Mouse (Mus musculus): Measurements from ENCODE around the gene Ggcx.

Gene Ggcx

GRCm38 (mm10) chr6:72388266-72388665 is 25.8 kb upstream of the Ggcx start:
- DNase-seq (ENCODE audit: low spot score): no peak

- no peak for DNase-seq (ENCODE audit: low spot score)
Observed at GRCm38 (mm10) chr6:72388791-72389329, 25.2 kb upstream of the Ggcx start.

DNA sequence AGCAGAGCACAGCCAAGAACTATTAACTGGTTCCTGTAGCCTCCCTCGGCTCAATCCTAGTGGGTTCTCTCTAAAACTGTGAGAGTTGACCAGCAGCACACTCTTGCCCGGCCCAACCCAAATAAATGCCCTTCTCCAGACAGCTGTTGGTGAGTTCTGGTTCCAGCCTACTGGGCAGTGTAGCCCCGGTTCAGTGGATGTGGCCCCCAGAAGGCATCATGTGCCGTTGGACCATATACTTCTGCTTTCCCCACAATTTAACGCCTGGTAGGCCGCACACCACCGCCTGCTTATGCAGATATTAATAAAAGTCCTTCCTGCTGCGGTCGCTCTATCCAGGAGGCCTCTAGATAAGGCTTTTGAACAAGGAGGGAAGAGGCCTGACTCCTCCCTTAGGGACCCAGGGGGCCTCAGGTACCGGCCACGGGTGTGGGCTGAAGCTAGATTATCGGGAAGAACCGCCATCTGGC is 24.6 kb upstream of the Ggcx start:
- no peak for DNase-seq (ENCODE audit: low spot score)

- peak; percentile 21 for DNase-seq (ENCODE audit: low spot score)
Observed at GRCm38 (mm10) chr6:72389941-72390771, 24.0 kb upstream of the Ggcx start, which contains the start of gene Vamp8. TSS of gene Vamp8 (minus strand) at chr6:72390703.

DNA sequence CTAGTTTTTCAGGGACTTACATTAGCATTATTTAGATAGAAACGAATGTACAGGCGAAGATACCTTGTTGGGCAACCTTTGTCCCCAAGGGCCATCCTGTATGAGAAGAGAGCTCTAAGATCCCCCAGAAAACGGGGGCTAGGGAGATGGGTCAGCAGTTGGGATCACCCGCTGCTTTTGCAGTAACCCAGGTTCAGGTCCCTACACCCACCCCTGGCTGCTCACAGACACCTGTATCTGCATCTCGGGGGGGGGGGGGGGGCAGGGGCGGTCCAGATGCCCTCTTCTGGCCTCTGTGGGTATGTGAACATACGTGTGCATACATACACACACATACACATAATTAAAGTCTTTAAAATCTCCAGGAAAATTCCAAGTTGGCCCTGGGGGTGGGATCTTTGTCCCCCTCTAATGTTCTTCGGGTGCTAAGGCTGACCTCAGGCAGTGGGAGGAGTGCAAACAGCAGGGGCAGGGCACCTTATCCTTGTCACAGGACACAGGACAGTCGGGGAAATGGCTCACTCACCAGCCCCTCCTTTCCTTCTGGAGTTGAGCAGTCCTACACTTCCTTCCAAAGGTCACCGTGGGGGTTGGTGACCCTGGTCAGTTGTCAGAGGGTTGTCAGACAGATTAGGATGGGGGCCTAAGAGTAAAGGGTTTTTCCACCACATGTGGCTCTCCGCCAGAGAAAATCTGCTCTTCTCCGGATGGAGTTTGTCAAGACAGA is 23.1 kb upstream of the Ggcx start:
- DNase-seq (ENCODE audit: low spot score): no peak

DNA sequence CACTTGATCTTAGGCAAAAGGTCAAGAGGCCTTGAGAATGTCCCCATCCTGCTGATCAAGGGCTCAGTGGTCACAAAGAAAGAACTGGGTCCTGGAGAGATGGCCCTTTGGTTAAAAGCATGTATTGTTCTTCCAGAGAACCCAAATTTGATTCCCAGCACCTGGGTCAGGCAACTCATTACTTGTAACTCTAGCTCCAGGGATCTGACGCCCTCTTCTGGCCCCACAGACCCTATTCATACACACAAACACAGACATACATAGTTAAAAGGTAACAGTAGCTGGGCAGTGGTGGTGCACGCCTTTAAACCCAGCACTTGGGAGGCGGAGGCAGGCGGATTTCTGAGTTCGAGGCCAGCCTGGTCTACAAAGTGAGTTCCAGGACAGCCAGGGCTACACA is 21.8 kb upstream of the Ggcx start:
- DNase-seq (ENCODE audit: low spot score): no peak

DNA sequence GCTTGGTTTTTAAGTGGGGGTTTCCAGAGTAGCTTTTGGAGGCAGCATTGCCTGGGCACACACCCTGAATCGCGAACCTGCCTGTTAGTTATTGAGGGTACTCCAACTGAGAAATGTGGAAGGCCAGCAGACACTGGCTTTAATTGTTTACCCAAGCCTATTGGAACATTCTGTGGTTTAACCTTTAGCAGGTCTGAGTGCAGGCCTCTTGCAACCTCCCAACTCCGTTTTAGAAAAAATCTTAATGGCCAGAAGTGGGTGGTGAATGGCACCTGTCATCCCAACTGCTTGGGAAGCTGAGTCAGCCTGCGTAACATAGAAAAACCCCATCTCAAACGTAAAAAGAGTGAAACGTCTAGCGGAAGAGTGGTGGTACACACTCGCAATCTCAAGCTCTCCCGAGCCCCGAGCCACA is 17.3 kb upstream of the Ggcx start:
- DNase-seq (ENCODE audit: low spot score): no peak

DNA sequence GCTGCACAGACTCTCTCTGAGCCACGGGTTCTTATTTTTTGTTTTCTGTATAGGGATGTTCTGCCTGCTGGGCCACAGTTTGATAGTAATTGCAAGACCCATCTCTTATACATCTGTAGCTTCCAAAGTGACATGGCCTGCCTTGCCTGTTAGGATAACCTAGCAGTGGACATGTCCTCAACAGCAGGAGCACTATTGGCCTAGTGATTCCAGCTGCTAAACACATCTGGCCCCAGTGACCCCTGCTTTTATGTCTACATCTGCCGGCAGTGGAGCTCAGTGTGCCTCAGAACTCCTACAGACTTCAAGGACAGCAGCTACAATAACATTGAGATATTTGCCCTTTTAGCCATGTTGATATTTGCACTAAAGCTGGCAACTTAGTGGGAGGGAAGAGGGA is 14.1 kb upstream of the Ggcx start:
- no peak for DNase-seq (ENCODE audit: low spot score)

- peak; percentile 51 for DNase-seq (ENCODE audit: low spot score)
Observed at GRCm38 (mm10) chr6:72401875-72402274, 12.2 kb upstream of the Ggcx start.

DNA sequence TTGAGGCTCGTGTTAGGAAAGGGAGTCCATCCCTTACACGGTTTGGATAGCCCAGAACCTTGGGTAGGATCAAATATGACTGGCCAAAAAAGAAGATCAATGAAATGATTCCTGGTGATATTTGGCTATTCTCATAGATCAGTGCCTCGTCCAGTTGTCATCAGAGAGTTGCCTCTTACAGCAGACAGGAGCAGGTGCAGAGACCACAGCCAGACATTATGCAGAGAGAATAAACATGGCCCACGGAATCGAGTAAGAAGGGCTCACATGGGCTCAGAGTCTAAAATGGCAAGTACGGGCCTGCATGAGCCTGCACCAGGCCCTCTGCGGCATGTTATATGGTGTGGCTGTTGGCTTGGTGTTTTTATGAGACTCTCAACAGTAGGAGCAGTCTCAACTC is 8.8 kb upstream of the Ggcx start:
- DNase-seq (ENCODE audit: low spot score): no peak

DNA sequence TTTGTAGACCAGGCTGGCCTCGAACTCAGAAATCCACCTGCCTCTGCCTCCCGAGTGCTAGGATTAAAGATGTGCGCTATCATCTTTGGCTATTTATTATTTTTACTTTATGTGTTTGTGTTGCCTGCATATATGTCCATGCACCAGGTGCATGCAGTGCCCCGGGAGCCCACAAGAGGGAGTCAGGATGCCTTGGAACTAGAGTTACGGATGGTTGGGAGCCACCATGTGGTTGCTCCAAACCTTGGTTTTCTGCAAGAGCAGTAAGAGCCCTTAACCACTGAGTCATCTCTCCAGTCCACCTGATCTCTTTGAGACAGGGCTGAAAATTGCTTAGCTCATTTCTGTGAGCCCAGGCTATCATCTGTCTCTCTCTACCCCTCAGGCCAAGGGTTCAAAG is 7.0 kb upstream of the Ggcx start:
- DNase-seq (ENCODE audit: low spot score): peak; percentile 93

DNA sequence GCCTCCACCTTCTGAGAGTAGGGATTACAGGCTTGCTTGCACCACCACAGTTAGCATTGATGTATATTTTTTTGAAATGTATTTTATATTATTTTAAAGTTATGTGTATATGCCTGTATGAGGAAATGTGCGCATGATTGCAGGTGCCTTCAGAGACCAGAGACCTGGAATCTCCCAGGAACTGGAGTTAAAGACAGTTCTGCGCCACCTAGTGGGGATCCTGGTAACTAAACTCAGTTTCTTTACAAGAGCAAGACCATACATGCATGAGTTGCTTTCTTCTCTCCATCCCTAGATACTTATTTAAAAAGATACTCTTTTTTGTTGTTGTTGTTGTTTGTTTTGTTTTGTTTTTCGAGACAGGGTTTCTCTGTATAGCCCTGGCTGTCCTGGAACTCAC is 4.5 kb upstream of the Ggcx start:
- peak; percentile 73 for DNase-seq (ENCODE audit: low spot score)

- no peak for DNase-seq (ENCODE audit: low spot score)
Observed at GRCm38 (mm10) chr6:72410003-72410402, 4.1 kb upstream of the Ggcx start.

DNA sequence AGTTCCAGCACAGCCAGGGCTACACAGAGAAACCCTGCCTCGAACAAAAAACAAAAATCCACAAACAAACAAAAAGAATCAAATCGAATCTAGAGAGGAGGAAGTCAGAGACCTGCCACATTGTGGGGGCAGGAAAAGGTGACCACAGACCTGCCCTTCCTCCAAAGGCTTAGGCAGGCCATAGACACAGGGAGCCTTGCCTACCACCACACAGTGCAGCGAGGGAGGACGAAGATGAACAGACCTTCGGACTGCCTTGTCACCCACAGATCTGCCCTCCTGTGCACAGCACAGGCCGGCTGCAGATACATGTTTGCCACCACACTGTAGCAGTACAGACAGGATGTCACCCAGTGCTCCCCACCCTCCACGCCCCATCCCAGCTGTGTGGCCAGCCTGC is 3.6 kb upstream of the Ggcx start:
- no peak for DNase-seq (ENCODE audit: low spot score)

DNA sequence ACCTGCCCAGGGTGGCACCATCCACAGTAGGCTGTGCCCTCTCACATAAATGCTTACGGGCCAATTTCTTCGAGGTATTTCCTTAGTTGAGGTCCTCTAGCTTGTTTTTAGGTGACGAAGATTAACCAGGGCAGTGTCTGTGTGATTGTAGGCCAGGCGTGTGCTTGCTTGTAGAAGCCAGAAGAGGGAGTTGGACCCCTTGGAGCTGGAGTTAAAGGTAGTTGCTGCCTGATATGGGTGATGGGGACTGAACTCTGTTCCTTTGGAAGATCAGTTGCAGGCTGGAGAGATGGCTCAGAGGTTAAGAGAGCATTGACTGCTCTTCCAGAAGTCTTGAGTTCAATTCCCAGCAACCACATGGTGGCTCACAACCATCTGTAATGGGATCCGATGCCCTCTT is 1.1 kb downstream of the Ggcx start:
- peak; percentile 15 for DNase-seq (ENCODE audit: low spot score)

DNA sequence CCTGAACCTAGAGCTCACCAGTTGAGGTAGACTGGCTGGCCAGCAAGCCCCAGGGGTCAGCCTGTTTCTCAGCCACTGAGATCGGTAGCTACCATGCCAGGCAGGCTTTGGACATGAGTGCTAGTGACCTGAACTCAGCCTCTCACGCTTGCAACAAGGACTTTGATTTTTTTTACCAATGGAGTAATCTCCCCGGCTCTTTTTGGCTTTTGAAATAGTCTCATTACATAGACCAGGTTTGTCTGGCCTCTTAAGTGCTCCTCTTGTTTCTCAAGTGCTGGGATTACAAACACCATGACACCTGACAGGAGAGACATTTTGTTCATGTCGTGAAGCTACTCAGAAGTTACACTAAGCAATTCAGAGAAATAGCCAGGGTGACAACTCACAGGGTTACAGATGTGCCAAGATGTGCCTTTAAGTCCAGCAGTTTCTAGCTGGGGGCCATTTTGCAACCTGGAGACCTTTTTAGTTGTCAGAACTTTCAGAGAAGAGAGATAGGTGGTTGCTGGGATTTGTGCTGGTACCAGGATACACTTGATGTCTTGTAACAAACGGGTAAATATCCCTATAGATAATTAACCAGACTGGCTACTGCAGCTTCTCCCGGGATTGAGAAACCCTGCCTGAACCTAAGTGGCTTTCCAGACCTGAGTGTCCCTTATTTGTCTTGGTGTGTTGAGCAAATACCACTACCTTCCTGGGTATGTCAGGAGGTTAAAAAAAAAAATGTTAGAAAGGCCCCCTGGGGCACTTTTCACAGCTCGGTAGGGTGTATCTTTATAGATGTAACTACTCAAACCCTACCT is 2.1 kb downstream of the Ggcx start:
- DNase-seq (ENCODE audit: low spot score): no peak

GRCm38 (mm10) chr6:72418279-72418678 is 4.2 kb downstream of the Ggcx start:
- DNase-seq (ENCODE audit: low spot score): no peak

DNA sequence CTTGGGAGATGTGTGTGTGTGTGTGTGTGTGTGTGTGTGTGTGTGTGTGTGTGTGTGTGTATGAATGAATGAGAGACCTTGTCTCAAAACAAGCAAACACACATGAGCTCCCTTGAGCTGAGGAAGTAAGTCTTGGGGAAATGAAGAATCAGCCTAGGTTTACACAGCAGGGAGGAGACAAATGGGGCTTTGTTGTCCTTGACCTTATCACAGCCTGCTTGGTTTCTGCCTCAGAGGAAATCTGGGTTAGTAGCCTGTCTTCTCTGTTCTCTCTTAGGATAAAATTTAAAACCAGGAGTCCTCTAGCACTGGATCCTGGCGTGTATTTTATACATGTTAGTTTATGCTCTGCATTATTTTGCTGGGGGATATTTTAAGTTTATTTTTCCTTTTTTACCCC is 5.7 kb downstream of the Ggcx start:
- DNase-seq (ENCODE audit: low spot score): no peak

- no peak for DNase-seq (ENCODE audit: low spot score)
Observed at GRCm38 (mm10) chr6:72420901-72421300, 6.8 kb downstream of the Ggcx start.

GRCm38 (mm10) chr6:72425646-72426045 is 11.5 kb downstream of the Ggcx start:
- DNase-seq (ENCODE audit: low spot score): no peak

DNA sequence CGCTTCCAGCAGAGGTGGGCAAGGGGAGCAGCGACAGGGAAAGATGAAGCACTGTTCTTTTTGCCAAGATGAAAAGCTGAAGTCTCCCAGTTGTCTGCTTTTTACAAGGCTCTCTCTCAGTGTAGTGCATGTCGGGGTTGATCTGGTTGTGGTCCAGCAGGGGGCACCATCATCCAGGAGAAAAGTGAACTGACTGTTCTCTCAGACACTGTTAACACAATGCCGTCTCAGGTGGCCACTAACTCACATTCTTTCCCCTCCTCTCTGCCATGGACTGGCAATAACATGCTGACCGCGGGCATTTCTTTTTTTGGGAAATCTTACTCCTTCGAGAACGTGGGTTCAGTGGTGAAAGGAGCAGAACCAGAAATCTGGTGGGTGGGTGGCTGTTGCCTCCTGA is 13.9 kb downstream of the Ggcx start:
- DNase-seq (ENCODE audit: low spot score): peak; percentile 76
